Mouse (Mus musculus) heart, adult 2 months (tissue): ENCODE data around the gene Trmt5.

Experiments
- CTCF ChIP-seq: fragments of 200-600 bp; IDR thresholded peaks from 2 replicates; pipeline ENCODE4 v1.8.1; 2022; ENCODE audit warnings: antibody characterized with exemption, mild to moderate bottlenecking, moderate library complexity
- EP300 ChIP-seq: fragments of 200-500 bp; IDR thresholded peaks from 2 replicates; pipeline ENCODE4 v1.6.1; 2011; ENCODE audit warnings: low read depth, low read length, control low read depth; ENCODE audit not compliant: insufficient read depth
- POLR2A ChIP-seq: fragments of 200-500 bp; IDR thresholded peaks from 2 replicates; pipeline ENCODE4 v1.6.1; 2011; ENCODE audit warnings: mild to moderate bottlenecking, low read depth, low read length, control low read depth; ENCODE audit not compliant: insufficient read depth

GRCm38 (mm10) chr12:73324180-73324586 is 37.7 kb upstream of the Trmt5 start:
- no peak for TF ChIP-seq EP300
- no peak for TF ChIP-seq CTCF
- TF ChIP-seq POLR2A = no peak
